Mouse (Mus musculus) intestine, embryonic 16.5 days (tissue): ENCODE results near the gene Hspb6. TPM values are rescaled to one million over a fixed set of nuclear protein-coding genes. Genes with fewer than 3 reads are reported as not detected.
A peak's percentile ranks its signal among the peaks of the same experiment; 100 is the strongest.

Experiments used
- ATAC-seq: fragments of 200-750 bp; cut with Nextera tagmentation; 2 replicates; pipeline ENCODE4 v1.8.0; 2017; ENCODE audit warnings: moderate TSS enrichment, moderate library complexity
- H3K27ac ChIP-seq: fragments of 300-500 bp; sonication (generic); 2 replicates; pipeline ENCODE4 v1.5.1; 2014; ENCODE audit warnings: mild to moderate bottlenecking, low read length
- H3K27me3 ChIP-seq: fragments of 300-500 bp; sonication (generic); replicated peaks from 2 replicates; pipeline ENCODE4 v1.6.1; 2014; ENCODE audit warnings: low read length, control low read depth, mixed read lengths; ENCODE audit not compliant: control insufficient read depth, insufficient read depth
- H3K36me3 ChIP-seq: fragments of 300-500 bp; sonication (generic); 2 replicates; pipeline ENCODE4 v1.6.1; 2014; ENCODE audit warnings: low read length, control low read depth; ENCODE audit not compliant: control insufficient read depth, insufficient read depth
- H3K4me1 ChIP-seq: fragments of 300-500 bp; sonication (generic); 2 replicates; pipeline ENCODE4 v1.6.1; 2014; ENCODE audit warnings: low read length, control low read depth, mixed read lengths; ENCODE audit not compliant: control insufficient read depth, insufficient read depth
- H3K4me2 ChIP-seq: fragments of 300-500 bp; sonication (generic); 2 replicates; pipeline ENCODE4 v1.6.1; 2014; ENCODE audit warnings: low read depth, low read length, control low read depth
- H3K4me3 ChIP-seq: fragments of 300-500 bp; sonication (generic); 2 replicates; pipeline ENCODE4 v1.5.1; 2014; ENCODE audit warnings: mild to moderate bottlenecking, low read length
- H3K9ac ChIP-seq: fragments of 300-500 bp; sonication (generic); 2 replicates; pipeline ENCODE4 v1.6.1; 2014; ENCODE audit warnings: low read depth, low read length
- H3K9me3 ChIP-seq: fragments of 300-500 bp; sonication (generic); 2 replicates; pipeline ENCODE4 v1.6.1; 2016; ENCODE audit warnings: low read length, control low read depth; ENCODE audit not compliant: control insufficient read depth
- WGBS: fragments of 180-500 bp; shearing (Covaris S2); extraction: QIAGEN DNeasy Blood & Tissue Kit; methylation state at CpG from one replicate; pipeline ENCODE4 v1.1.7; 2014; 5-methylcytosine and 5-hydroxymethylcytosine counted together
- polyA plus RNA-seq: library from polyadenylated mRNA; unstranded; fragments of >200 nt; fragmentation: Nextera tagmentation; extraction: Ambion mirVana; gene quantifications from 2 replicates; pipeline ENCODE4 v1.2.1, GENCODE M21; 2015

Gene Hspb6
- 48.4 and 53.8 TPM in 2 replicates for polyA plus RNA-seq

DNA sequence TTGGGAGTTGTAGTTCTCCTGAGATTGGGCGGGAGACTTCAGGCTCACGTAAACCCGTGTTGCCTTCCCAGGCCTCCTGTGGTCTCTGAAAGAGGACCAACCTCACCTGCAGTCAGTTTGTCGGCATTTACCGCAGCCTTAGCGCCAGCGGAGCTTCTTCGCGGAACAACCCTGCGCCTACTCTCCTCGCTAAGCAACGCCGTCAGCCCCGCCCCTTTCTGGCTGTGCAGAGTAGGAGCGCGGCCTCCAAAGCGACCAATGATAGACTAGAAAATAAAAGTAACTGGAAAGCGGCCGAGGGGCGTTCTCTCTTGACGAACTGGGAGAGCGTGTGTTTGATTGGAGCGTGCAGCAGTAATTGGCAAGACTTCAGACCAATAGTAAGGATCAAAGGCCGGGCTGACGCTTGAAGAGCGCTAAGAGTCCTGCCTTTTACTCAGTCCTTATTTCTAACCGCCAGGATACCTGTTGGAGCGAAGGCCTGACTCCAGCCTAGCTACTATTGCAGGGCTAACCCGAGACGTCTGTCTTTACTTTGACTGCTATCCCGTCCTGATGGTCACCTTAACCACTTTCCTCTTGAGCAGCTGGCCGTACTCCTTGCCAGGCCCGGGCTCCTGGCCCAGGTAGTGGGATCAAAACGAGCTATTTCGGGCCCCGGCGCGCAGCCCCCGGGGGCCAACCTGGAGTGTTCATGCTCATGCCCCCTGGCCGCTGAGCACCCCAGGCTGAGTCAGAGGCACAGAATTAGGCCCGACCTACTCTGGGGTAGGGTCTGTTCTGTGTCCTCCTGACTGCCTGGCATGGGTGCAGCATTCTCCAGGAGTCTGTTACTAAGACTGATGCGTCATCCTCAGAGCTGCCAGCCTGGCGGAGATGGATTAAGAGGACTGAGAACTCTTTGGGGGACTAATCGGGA lies at the start of gene Hspb6, which contains the start of gene Proser3:
TSS of gene Hspb6 (plus strand) at position 77 of the 919 bp plus-strand sequence.
TSS of gene Proser3 (minus strand) at position 198 of the 919 bp plus-strand sequence.
- peak within 1 kb of the TSS; percentile 77 for H3K4me3 ChIP-seq
- H3K27me3 ChIP-seq, result no peaks in the 10 kb centered on the region
- H3K9ac ChIP-seq, result peak within 1 kb of the TSS; percentile 82
- peak; percentile 96 for ATAC-seq
- H3K4me1 ChIP-seq, result peaks cover 9% of the 10 kb centered on the region
- H3K27ac ChIP-seq, result peak within 1 kb of the TSS; percentile 96
- WGBS, result under 1% methylated on average over 44 of the region's 44 CpGs
- H3K4me2 ChIP-seq, result peak within 1 kb of the TSS; percentile 88
- H3K36me3 ChIP-seq, result peaks cover 13% of the 10 kb centered on the region
- H3K9me3 ChIP-seq, result no peaks in the 10 kb centered on the region

DNA sequence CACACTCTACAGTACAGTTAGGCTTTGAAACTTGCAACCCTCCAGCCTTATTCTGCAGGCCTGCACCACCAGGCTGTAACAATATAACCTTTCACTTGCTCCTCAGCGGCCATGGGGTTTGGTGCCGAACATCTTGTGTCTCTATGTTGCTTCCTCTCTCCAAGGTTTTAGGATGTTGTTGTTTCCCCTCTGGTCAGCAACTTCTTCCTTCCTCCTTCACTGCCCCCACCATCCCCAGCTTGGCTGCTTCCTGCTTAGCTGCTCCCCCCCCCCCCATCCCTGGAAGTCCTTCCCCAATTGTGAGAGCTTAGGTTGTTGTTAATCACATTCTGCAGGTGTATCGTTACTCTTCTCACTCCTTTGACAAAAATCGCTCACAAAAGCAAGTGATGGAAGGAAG lies 43.9 kb upstream of the Hspb6 start:
- H3K4me1 ChIP-seq, result no peaks in the 10 kb centered on the region
- no peak overlapping the region for H3K9ac ChIP-seq
- no peak overlapping the region for H3K27ac ChIP-seq
- H3K36me3 ChIP-seq, result no peaks in the 10 kb centered on the region
- H3K27me3 ChIP-seq, result no peaks in the 10 kb centered on the region
- H3K4me3 ChIP-seq, result no peak overlapping the region
- H3K9me3 ChIP-seq, result no peaks in the 10 kb centered on the region
- WGBS, result 74% methylated on average over 4 of the region's 4 CpGs
- ATAC-seq, result no peak
- H3K4me2 ChIP-seq, result no peak overlapping the region

GRCm38 (mm10) chr7:30515003-30515760 lies 36.8 kb upstream of the Hspb6 start:
- no peaks in the 10 kb centered on the region for H3K4me1 ChIP-seq
- ATAC-seq, result no peak
- no peak overlapping the region for H3K27ac ChIP-seq
- WGBS, result 54% methylated on average over 24 of the region's 24 CpGs
- H3K4me3 ChIP-seq, result no peak overlapping the region
- no peak overlapping the region for H3K9ac ChIP-seq
- H3K27me3 ChIP-seq, result no peaks in the 10 kb centered on the region
- H3K4me2 ChIP-seq, result no peak overlapping the region
- H3K9me3 ChIP-seq, result no peaks in the 10 kb centered on the region
- no peaks in the 10 kb centered on the region for H3K36me3 ChIP-seq

DNA sequence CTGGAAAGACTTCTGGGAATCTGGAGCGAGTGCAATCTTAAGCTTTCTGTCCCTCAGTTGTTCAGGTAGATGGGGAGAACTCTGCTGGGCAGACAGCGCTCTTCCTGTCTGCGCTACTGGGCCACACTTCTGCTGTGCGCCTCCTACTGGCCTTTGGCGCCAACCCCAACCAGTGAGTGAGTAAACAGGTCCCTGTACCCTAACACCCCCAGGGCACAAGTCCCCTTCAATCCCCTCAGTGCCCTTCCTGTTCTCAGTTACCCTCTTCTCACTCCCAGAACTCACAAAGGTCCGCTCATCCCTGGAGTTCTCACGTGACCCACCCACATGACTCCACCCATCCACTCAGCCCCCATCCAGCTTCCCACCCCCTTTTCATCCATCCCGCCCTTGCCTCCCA lies 33.7 kb upstream of the Hspb6 start:
- Histone ChIP-seq H3K4me3 (no peak overlapping the region), H3K4me2 (no peak overlapping the region), H3K9me3 (no peaks in the 10 kb centered on the region), H3K36me3 (no peaks in the 10 kb centered on the region), H3K9ac (no peak overlapping the region), H3K27me3 (no peaks in the 10 kb centered on the region), H3K4me1 (no peaks in the 10 kb centered on the region), H3K27ac (no peak overlapping the region)
- 46% methylated on average over 8 of the region's 8 CpGs for WGBS
- ATAC-seq, result no peak

DNA sequence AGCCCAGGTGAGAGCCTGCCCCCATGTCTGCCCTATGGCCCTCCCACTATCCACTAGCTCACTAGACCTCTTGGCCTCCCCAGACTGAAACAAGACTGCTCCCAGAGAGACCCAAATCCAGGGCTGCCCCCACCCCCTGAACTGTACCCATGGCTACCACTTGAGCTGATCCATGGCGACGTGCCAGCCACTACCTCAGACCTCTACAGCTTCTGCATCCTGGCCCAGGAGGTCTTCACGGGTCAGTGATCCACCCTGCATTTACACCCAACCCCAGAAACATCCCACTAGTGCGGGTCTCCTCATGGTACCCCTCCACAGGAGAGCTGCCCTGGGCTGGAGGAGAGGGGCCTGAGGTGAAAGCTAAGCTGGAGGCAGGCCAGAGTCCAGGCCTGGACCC lies 31.6 kb upstream of the Hspb6 start:
- WGBS, result 87% methylated on average over 4 of the region's 4 CpGs
- ATAC-seq, result no peak
- Histone ChIP-seq H3K27ac (no peak overlapping the region), H3K4me1 (no peaks in the 10 kb centered on the region), H3K36me3 (peaks cover 4% of the 10 kb centered on the region; the same call in 1 of the 2 replicates), H3K27me3 (no peaks in the 10 kb centered on the region), H3K9ac (no peak overlapping the region), H3K4me2 (no peak overlapping the region), H3K9me3 (no peaks in the 10 kb centered on the region), H3K4me3 (no peak overlapping the region)

GRCm38 (mm10) chr7:30520856-30521255 lies 31.1 kb upstream of the Hspb6 start:
- no peak for ATAC-seq
- H3K9ac ChIP-seq, result no peak overlapping the region
- H3K4me3 ChIP-seq, result no peak overlapping the region
- H3K4me1 ChIP-seq, result peaks cover 2% of the 10 kb centered on the region; the same call in 1 of the 2 replicates
- H3K27me3 ChIP-seq, result no peaks in the 10 kb centered on the region
- H3K9me3 ChIP-seq, result no peaks in the 10 kb centered on the region
- H3K4me2 ChIP-seq, result no peak overlapping the region
- H3K36me3 ChIP-seq, result peaks cover 6% of the 10 kb centered on the region
- 68% methylated on average over 5 of the region's 5 CpGs for WGBS
- no peak overlapping the region for H3K27ac ChIP-seq

DNA sequence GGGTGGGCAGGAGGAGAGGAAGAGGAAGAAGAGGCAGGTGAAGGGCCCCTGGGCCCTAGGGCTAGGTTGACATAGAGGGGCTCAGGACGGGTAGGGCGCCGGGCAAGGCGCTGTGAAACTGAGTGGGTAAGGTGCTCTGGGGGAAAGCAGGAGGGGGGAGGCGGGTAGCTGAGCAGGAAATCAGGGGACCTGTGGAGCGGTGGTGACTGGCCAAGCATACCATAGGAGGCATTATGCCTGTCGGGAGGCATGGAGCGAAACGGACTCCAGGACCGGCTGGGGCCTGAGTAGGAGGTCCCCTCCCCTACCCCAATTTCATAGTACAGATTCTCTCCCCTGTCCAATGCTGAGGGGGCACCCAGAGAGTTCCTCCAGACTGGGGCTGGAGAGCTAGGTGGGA lies 29.1 kb upstream of the Hspb6 start:
- no peaks in the 10 kb centered on the region for H3K27me3 ChIP-seq
- no peaks in the 10 kb centered on the region for H3K9me3 ChIP-seq
- H3K9ac ChIP-seq, result no peak overlapping the region
- 80% methylated on average over 10 of the region's 10 CpGs for WGBS
- no peak for ATAC-seq
- peaks cover 9% of the 10 kb centered on the region for H3K4me1 ChIP-seq
- H3K4me2 ChIP-seq, result no peak overlapping the region
- peaks cover 13% of the 10 kb centered on the region for H3K36me3 ChIP-seq
- H3K27ac ChIP-seq, result no peak overlapping the region
- no peak overlapping the region for H3K4me3 ChIP-seq

DNA sequence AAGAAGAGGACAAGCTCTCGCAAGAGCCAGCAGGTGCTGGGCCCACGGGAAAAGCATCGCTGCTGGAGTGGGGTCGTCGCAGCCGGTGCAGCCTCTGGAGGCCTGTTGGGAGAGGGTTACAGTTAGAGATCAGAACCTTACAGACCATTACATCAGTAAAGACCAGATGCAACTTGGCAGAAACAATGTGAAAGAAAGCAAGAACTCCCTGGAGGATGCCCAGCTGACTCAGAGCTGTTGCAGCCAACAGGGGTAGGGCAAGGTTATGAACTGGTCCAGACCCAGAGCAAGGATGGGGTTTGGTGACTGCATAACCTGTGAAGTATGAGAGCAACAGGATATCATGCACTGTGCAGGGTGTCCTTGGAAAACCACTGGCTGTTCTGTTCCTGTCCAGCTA lies 27.5 kb upstream of the Hspb6 start:
- Histone ChIP-seq H3K4me3 (no peak overlapping the region), H3K27me3 (no peaks in the 10 kb centered on the region), H3K36me3 (peaks cover 19% of the 10 kb centered on the region), H3K9me3 (no peaks in the 10 kb centered on the region), H3K4me1 (peaks cover 9% of the 10 kb centered on the region), H3K9ac (no peak overlapping the region), H3K27ac (no peak overlapping the region), H3K4me2 (no peak overlapping the region)
- no peak for ATAC-seq
- WGBS, result 87% methylated on average over 6 of the region's 6 CpGs

GRCm38 (mm10) chr7:30525954-30526353 lies 26.0 kb upstream of the Hspb6 start:
- Histone ChIP-seq H3K4me3 (no peak overlapping the region), H3K36me3 (peaks cover 23% of the 10 kb centered on the region), H3K27me3 (no peaks in the 10 kb centered on the region), H3K9me3 (no peaks in the 10 kb centered on the region), H3K4me2 (peak overlapping the region; percentile 13), H3K9ac (peak overlapping the region; percentile 57), H3K4me1 (peaks cover 9% of the 10 kb centered on the region), H3K27ac (peak overlapping the region; percentile 23; the same call in 1 of the 2 replicates)
- WGBS, result 23% methylated on average over 10 of the region's 10 CpGs
- ATAC-seq, result peak; percentile 63
